Mouse (Mus musculus) heart, adult 11 months (tissue): ENCODE measurements around the gene Chd6.

Experiments used
- DNase-seq: peaks from one replicate; pipeline ENCODE4 v3.0.0; 2022

Chd6 gene

DNA sequence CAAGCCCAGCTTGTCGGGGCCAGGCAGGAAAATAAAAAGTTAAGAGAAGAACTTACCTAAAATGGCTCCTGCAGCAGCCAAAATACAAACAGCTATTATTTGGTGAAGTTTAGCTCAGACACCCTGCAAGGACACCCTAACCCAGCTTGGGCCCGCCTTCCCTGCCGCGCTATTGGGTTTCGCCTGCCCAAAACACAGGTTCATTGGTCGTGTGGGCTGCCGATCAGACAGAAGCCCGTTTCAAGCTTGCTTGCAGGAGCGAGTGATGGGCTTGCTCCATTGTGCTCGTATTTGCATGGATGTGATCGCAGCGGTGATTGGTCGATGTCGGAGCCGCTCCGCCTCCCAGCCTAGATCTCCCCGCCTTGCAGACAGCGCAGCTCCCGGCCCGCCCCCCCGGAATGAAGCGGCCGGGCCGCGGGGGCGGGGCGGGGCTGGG lies at the start of gene Chd6:
Chd6 (minus strand) TSS at position 143 of the 439 bp plus-strand sequence.
- peak; percentile 100 for DNase-seq

DNA sequence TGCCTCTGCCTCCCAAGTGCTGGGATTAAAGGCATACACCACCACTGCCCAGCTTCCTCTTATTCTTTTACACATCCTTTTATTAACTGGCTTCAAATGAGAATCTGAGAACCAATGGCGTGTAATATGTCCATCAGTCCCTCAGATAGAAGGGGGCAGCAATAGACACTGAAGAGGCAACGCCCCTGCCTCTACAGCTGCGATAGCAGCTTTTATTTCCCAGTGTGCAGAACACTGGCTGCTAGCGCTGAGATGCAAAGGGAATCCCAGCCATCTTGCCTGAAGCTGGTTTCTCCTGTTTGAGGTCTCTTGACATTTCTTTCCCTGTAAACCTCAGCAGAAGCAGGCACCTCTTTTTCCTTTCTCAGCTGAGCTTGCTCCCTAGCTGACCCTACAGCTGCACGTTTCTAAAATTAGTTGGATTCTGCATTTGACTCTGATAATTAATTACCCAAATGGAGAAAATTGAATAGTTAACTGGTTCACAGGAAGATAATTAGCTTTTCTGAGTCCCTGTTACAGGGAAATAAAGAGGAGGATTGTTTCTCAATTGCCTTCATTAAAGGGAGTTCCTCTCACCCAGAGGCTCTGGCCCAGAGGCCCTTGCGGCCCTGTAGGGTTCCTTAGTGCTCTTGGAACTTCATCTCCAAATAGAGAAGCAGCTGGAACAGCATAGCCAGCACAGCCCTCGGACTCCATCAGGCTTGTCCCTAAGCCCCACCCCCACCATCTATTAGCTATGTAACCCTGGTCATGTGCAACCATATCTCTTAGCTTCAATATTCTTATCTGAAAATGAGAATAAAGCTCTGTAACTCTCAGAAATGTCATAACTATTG lies 41.3 kb upstream of the Chd6 start:
- DNase-seq: peak; percentile 36

DNA sequence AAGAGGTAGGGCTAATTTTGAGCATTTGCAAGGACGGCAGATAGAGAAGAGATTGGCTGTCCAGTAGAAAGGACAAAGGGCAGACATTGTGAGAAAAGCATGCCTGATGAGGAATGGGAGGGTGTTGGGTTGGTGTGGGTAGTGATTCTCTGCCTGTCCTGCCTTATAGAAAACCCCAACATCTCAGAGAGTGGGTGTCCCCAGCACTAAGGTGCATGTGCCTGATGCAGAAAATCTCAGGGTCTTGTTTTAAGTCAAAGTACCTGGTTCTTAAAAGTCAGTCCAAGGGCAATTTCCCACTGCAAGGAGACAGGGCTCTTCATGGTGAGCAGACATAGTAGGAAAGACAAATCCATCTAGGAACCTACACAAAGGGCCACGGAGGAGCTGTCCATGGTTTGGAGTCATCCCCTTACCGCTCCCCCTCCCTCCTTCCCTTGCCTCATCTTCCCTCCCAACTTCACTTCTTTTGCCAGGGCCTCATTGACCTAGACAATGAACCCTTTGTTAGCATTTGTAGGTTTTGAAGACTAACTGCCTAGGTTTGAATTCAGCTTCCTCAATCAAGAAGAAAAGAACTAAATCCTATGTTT lies 39.6 kb upstream of the Chd6 start:
- peak; percentile 64 for DNase-seq

DNA sequence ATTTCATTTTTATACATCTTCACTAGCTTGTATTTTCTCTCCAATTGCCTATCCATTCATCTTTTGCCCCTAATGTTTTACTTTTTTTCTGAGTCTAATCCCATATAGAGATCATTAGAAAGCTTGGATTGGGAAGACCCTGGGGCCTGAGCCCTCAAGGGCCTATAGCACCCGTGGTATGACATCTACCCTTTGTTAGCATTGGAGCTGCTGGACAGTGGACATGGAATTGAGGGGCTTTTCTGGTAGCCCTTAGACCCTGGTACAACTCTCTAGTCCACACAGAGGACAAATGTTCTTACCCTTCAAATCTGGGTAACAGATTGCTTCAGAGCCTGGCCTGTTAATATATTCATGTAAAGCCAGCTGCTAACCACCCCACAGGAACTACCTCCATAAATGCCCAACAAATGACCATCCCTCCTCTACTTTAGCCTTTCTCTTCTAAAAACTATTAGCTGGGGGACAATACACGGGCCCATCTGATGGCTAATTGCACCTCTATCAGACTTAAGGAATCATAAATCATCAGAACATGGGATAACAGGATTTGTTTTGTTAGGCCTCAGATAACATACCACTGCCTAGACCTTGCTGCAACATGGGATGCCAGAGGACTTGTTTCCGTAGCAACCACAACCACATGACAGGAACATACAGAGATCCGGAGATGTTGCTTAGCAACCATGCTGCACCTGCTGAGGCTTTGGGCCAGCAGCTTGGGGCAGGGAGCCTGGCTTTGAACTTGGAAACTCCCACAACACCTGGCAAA lies 39.0 kb upstream of the Chd6 start:
- peak; percentile 73 for DNase-seq

DNA sequence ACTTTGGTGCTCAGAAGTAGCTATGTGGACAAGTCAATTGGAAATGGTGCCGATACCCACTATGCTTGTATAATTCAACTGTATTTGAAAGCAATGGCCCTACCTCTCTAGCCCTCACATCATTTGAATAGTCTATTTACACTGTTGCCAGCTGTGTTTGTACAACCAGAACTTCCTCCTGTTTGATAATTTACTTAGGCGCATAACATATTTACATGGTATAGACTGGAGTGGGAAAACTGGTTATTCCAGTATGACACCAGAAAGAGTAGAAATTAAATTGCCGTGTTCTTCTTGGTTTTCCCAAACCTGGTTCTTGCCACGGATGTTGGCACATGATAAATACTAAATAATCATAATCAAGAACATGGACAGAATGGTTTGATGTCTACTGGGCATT lies 35.9 kb upstream of the Chd6 start:
- no peak for DNase-seq

DNA sequence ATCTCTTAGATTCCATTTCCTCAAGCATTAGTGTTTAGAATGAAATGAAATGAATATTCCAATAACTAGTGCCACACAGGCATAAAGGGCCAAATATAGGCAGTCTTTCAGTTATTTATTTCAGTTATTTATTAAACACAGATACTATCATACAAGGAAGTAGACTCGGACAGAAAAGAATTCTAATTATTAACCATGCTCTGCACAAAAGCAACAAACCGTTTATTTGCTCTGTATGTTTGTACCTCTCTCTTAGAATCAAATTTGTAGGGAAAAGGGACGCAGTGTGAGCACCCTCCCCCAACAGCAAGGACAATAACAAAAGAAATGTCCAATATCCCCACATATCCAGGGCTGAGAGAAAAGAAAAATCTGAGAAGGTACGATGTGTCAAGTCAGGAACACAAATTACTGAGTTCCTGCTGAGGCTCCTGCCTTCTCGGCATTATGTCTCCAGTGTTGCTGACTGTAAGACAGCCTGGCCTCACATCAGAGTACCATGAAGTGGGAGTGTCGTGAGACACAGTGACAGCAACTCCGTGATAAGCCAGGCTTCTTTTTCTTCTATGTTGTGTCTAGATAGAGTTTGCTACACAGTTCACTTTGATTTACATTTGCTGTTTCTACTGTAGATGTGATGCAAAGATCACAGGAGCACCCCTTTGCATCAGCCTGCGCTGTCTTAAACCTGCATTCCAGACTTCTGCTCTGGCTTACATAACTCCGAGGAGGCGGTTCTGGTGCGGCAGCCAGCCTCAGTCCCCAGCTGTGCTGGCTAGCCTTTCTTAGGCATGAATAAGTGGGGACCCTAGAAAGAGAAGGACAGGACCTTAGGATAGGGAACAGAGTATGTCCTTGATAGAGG lies 30.0 kb upstream of the Chd6 start:
- DNase-seq: no peak

DNA sequence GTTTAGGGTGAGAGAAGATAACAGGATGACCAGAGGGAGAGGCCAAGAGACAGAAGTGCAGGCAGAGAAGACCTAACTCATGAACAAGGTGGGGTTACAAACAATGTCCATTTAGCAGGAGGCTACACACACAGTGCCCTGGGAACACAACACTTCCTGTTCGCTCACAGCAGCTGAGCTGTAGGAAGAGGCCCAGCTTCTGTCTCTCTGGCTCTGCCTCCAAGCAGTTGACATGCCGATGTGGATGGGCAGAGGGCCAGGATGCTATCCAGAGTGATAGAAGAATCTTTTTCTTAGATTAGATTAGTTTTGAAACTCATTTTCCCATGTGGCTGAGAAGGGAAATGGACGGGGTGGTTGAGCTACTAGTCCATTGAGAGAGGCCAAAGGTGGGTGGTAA lies 28.1 kb upstream of the Chd6 start:
- DNase-seq: no peak

DNA sequence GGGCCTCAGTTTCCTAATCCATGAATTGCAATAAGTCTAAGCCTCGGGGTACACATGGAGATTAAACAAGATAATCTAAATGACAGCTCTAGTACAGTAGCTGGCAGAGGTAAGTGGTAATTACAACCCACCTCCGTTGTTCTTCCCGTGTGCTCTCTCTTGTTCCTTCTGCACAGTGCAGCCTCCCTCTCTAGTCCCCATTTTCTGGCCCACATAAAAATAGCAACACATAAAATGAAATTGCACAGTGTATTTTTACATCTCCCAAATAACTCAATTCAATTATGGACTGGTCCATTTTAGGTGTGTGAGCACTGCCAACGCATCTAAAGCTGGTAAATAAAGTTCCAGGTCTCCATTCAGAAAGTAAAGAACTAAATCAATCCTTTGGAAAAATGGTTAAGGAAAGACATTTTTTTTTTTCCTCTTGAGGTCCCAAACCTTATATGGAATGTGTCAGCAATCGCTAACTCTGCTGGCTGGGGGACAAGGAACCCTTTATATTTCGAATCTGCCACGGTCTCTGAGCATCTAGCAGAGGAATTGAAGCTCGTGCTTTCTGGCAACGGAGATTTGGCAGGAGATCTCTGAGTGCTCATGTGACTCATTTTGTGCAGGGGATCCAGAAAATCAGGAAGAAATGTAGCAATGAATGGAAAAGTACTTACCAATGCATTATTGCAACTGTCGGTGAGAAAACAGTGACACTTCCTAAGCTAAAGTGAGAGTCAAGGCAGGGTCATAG lies 19.7 kb upstream of the Chd6 start:
- DNase-seq: no peak

DNA sequence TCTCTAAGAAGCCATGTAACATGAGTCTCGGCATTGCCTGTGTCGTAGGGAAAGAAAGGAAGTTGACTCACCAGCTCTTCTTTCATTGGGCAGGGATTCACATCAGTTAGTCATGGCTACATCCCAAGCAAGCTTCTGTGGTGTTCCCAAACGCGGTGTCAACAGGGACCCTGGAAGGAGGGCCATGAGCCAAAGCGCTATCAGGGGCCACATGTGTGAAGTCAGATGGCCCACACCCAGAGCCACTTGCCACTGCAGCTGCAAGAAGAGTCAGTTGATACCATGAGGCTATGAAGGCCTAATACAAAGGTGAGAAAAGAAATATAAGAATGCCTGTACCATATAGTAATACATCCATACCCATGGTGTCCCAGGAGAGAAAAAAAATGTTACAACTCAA lies 3.1 kb upstream of the Chd6 start:
- DNase-seq: peak; percentile 94

DNA sequence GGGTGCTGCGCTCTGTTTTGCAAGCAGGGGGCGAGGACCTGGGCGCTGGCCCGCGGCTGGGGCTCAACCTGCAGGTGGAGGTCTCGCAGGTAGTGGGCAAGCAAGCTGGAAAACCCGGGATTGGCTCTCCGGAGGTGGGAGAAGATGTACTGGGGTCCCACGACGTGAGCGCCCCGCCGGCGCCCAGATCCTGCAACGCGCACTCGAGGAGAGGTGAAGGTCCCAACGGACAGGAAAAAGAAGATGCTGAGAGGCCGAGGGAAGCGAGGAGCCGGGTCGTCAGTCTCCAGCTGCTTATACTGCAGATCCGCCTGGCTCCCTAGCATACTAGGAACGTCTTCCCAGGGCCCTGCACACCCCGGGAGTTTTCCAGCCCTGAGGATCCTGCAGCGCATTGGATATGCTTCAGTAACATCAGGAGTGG lies 535 bp upstream of the Chd6 start:
- DNase-seq: no peak

DNA sequence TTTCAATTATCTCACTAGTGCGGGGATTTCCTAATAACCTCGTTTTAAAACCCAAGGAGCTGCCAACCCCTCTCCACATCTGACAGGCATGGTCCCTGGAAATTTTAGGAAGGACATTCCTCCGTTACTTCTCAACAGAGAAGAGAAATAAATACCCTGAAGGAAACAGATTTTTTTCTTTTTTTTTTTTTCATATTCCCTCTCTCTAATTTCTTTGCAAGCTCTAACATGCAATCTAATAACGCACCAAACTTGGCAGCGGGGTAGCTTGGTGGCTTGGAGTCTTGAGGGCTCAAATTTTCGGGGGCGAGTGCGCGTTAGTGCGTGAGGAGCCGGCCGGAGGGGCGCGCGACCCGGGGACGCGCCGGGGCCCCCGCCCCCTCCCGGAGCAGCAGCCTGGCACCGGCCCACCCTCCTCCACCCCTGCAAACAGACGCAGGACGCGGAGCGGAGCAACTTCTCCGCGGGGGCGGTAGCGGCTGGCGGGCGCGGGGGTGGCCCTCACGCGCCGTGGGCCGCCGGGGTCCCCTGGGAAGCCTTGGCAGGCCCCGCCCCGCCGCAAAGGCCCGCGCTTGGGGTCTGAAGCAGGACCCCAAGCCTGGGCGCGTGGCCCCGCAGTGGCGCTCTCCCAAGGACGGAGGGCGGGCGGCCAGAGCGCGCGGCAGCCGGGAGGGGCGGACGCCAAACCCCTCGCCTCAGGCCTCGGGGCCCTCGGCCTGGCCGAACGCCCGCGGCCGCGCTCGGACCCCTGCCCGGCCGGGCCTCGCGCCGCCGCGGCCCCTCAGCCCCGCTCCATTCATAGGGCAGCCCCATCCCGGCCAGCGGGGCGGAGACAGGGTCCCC lies 569 bp downstream of the Chd6 start:
- peak; percentile 95 for DNase-seq

DNA sequence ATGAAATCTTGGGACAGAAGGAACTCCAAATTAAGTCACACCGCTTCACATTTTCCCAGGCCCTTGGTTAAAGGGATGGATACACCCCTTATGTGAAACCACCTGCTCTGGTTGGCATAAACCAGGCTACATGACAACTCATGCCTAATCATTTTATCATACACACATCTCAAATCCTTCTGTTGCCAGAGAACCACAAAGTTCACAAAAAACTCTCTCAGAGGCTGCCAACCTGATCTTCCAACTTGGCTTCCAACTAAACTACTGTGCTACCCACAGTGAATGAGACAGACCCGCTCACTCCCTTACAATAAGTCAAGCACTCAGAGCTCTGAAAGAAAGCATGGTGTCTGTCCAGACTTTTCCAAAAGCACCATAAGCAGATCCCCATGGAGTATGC lies 1.6 kb downstream of the Chd6 start:
- DNase-seq: peak; percentile 84

DNA sequence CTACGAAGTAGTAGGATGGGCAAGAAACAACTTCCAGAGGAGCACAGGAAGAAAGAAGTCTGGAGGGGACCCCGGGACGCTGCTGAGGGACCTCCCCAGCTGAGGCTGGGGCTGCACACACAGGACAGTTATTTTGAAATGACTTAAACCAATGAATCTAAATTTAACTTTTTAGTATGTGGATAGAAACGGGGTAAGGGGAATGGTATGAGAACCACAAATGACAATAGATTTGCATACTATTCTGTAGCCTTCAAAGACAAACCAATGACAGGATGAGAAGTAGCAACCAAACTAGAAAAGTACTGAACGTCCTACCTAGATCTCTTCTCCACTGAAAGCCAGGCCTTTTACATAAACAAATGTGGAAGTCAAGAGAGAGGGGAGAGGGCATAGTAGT lies 5.1 kb downstream of the Chd6 start:
- no peak for DNase-seq

DNA sequence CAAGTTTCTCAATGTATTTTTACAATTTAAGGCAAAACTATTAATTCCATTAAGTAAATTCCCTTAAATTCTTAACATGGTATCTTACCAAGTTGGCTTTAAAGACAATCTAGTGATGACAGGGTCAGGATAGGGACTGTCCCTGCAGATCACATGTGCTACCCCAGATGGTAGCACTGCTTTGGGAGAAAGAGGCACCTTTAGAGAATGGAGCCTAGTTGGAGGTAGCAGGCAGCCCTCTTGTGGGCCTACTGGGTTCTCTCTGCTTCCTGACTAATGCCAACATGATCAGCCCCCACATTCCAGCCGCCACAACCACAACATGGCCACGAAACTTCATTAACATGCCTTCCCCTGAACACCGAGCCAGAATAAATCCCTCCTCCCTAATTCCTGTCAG lies 6.8 kb downstream of the Chd6 start:
- DNase-seq: no peak

DNA sequence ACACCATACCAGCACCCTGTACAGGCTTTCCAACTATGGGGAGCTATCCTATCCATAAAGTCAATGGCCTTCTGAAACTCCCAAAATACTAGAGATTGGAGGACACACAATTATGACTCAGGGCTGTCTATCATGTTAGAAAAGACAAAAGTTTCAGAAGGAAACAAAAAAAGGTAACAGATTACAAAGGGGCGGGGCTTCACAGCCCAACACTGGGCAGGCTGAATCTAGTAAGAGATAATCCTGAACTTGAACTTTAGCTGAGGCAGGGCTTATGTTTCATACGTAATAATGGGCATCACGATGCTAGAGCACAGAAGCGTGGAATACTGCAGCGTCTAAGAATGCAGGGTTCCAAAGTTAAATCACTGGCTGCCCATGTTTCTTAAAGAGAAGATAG lies 11.1 kb downstream of the Chd6 start:
- DNase-seq: no peak

DNA sequence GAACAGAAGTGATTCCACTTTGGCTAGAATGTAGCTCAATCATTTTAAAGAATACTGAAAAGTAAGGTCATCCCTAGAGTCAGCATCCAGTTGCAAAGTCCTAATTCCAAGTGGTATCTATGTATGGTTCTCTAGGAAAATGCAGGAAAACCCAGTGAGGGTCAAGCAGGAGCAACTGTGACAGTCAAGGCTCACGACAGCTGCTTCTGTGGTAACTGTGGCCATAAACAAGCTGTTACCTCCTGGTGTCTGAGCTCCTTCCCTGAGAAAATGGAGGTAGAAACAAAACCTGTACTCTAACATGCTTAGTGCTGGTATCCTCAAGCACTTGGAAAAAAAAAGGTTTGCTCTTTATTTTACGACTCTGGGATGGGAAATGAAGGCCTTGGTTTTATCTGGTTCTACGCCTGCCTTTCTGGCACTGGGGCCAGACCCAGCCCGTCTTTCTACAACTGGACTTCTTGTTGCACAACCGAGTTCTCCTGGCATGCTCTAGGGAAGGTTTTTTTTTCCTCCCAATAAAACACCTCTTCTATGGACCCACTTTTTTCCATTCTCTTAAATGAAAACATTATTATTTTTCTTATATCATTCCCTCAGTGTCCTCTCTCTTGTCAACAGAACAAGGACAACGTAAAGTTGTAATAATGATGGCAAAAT lies 18.0 kb downstream of the Chd6 start:
- DNase-seq: no peak

DNA sequence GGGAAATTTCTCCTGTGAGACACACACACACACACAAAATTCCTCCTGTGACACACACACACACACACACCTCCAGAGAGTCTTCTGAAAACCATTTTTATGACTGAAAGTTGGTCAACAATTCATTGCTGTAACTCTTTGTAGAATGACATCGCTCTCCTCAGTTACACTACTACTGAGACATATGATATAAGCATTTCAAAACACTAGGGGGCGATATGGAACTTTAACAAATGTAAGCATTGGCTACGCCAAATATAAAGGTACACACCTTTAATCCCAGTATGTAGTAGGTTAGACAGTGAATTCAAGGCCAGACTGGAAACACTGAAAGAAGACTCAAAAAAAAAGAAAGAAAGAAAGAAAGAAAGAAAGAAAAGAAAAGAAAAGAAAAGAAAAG lies 18.7 kb downstream of the Chd6 start:
- DNase-seq: no peak

DNA sequence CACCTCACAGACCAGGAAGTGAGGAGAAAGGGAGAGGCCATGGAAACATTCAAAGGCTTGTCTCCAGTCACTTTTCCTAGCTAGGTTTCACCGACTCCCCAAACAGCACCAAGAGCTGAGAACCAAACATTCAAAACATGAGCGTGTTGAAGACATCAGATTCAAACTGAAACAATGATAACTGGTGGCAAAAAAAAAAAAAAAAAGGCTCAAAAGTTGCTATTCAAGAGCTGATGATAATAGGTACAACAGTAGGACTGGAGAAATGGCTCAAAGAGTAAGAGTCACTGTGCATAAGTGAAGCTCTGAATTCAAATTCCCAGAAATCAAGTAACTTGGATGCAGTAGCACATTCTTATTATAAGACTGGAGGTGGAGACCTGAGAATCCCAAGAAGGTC lies 30.3 kb downstream of the Chd6 start:
- no peak for DNase-seq

DNA sequence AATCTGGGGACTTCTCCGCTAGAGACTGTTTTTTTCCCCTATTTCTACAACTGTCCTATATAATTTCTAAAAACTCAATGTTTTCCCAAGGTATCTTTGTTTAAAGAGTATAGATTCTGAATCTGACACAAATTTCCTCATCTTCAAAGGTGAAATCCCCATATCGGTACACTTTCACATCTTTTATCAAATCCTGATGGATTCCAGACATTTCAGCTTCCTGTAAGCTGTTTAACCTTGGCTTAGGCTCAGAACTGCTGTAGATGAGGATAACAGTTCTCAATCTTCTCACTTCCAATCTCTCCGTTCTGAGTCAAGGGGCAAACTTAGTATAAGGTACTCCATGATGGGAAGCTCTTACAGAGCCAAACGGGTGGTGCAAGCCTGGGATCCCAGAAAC lies 32.6 kb downstream of the Chd6 start:
- DNase-seq: peak; percentile 36

DNA sequence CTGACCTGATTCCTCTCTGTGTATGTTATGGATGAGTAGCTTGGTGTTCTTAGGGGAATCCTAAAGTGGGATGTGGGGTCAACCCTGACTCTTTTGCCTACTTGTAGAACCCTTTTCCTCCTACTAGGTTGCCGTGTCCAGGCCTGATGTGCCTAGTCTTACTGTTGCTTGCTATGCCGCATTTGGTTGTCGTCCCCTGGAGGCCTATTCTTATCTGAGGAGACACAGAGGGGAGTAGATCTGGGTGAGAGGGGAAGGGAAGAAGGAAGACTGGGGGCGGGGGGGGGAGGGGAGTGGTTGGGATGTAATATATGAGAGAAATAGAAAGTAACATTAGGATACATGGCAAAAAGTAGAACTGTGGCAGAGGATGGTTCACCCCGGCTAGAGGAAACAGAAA lies 33.3 kb downstream of the Chd6 start:
- DNase-seq: no peak
